Mouse (Mus musculus): ENCODE results near the gene Cttn.

Cttn gene

DNA sequence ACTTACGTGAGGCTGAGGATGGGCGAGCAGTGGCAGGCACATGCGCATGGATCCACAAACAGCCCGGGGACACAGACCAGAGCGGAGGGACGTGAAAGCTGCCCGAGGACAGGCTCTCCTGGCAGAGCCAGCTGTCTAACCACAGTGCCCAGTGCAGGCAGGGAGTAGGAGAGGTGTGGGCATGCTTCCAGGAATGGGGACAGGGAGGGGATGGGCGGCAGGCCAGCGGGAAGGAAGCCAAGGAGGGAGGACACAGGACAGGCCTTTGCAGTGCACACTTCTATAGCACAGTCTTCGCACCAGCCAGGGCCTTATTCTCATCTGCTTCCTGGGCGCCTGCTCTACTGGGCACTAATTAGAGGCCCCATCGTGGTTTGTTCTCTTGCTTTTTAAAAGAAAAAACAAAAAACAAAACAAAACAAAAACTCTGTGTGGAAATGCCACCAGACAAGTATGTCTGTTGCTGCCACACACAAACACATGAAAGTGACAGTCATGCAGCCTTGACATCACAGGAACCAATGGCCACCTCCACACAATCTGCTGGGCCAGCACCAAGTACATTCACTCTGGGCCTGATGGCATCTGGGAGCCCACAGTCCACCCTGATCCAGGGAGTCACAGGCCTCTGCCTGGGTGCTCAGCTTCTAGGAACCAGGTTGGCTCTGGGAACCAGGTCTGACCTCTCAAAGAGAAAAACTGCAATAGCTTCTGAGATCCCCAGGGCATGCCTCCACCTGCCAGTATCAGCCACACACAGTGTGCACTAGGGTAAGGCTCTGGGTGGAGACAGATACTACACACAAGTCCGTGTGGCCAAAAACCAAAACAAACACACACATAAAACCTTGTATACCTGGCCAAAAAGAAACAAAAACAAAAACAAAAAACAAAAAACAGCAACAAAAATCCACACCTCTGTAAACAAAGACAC lies 20.9 kb downstream of the Cttn start:
- in situ Hi-C loops (cut with MboI; ENCODE audit: unreplicated experiment in 2 of 2): loop anchor here (25.0 kb wide), 2 partner anchors 613 to 663 kb away; partner anchors contain the start of gene Mrgpre (in 1 of the 2)

DNA sequence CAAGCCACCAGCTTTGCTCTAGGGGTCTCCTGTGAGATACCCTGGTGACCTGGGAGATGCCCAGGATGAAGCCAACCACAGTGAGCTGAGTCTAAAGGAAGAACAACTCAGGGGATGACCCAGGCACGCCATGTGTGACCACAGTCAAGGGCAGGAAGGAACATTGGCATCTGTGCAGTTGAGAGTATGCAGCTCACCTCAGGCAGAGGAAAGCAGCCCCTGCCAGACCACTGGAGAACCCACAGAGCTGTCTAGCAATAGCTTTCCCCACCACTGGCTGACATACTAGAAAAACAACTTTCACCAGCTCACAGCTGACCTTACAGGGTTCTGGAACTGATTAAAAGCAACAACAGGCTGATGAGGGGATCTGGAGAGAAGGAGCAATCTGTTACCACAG lies 22.6 kb downstream of the Cttn start:
- in situ Hi-C loops (cut with MboI; ENCODE audit: unreplicated experiment in 2 of 2): loop anchor here (25.0 kb wide), 2 partner anchors 611 to 661 kb away; partner anchors contain the start of gene Mrgpre (in 1 of the 2)

DNA sequence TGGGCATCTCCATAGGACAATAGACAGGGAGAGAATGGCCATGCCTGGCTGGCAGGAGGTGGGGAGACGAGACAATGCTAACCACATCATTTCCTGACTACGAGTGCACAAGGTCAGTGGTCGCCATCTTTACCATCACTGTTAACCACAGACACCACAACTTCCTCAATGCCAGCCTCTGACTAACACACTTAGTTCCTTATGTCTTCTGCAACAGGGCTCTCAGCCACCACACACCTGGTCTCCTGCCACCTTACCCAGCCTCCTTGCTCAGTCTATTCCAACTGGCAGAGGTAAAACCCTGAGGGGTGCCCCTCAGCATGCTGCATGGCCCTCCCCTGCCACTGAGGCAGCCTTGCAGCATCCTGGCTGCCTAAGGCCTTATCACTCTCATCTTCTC lies 23.7 kb downstream of the Cttn start:
- in situ Hi-C loops (cut with MboI; ENCODE audit: unreplicated experiment in 2 of 2): loop anchor here (25.0 kb wide), 2 partner anchors 610 to 660 kb away; partner anchors contain the start of gene Mrgpre (in 1 of the 2)

DNA sequence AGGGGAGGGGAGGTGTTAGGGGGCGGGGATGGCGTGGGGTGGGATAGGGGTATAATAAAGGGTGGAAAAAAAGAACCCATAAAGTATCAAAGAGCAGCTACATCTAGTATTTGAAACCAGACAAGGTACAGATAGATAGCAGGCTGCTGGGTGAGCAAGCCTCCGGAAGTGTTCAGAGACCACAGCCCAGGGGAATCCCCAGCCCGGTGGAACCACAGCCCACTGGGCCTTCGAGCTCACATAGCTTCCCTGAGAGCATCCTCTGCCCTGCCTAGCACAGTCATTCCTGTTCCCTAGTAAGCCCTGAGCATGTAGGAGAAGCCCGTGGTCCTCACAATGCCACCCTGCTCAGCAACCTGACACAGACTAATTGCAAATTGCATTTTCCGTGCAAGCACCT lies 26.0 kb downstream of the Cttn start:
- in situ Hi-C loops (cut with MboI; ENCODE audit: unreplicated experiment in 2 of 2): loop anchor here (25.0 kb wide), 2 partner anchors 607 to 657 kb away; partner anchors contain the start of gene Mrgpre (in 1 of the 2)

DNA sequence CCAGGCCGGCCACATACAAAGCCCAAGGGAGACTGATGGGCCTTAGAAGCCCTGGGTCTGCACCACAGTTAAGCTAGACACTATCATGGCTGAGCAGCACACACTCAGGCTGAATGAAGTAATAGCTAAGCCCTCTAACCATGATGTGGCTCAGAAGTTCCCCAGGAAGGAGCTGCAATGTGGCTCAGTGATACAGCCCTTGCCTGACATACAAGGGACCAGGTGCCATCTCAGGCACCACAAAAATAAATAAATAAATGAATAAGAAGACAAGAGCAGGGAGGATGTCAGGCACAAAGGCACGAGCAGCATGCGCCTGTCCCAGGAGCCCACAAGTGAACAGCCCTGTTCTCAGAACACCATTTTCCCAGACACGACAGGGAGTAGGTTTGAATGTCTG lies 28.8 kb downstream of the Cttn start:
- in situ Hi-C loops (cut with MboI; ENCODE audit: unreplicated experiment in 2 of 2): loop anchor here (25.0 kb wide), 2 partner anchors 605 to 655 kb away; partner anchors contain the start of gene Mrgpre (in 1 of the 2)

DNA sequence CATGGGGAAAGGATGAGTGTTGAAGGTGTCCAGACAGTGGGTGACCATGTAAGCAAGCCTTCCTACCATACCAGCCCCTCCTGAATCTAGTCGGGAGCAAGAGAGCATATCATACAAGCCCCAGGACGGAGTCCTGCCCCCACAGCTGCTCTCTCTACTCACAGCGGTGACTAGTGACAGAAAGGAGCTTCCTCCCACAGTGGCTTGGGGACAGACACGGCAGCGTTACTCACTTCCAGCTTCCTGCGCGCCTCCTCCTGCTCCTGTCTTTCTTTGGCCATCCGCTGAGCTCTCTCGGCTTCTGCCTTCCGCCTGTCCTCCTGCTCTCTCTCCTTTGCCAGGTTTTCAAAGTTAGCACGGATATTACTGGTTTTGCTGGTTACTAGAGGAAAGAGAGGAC lies 29.3 kb downstream of the Cttn start:
- in situ Hi-C loops (cut with MboI; ENCODE audit: unreplicated experiment in 2 of 2): loop anchor here (25.0 kb wide), 2 partner anchors 604 to 654 kb away; partner anchors contain the start of gene Mrgpre (in 1 of the 2)

DNA sequence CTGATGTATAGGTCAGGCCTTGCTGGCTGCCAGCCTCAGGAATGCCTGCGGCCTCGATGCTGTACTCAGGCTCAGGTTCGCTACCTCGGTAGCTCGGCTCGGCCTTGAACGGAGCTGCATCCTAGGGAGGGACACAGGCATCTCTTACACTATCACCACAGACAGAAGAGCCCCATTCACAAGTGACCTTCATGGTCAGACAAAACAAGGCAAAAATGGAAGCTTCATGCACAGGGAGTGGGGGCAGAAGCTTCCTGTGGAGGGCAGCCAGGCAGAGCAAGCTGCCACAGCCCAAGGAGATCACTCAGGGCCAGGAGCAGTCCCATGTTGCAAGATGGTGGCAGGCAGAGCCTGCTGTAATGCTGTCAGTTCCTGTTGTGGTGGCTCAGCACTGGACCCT lies 32.0 kb downstream of the Cttn start:
- in situ Hi-C loops (cut with MboI; ENCODE audit: unreplicated experiment in 2 of 2): loop anchor here (25.0 kb wide), 2 partner anchors 602 to 652 kb away; partner anchors contain the start of gene Mrgpre (in 1 of the 2)

DNA sequence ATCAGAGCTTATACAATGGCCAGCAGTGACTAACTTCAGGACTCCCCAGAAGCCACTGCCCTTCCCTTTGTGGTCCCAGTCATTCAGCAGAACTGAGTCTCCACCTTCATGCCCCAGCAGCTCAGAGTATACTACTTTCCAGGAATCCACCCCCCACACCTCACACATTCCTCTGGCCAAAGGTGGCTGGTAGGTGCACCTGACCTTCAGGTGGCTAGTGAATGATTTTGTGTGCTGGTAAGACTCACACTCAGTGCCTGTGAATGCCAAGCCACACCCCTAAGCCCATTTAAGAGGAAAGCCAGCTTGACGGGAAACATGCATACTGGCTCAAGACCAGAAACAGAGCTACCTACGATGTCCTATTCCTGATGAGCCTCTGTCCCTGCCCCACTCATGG lies 37.9 kb downstream of the Cttn start:
- in situ Hi-C loops (cut with MboI; ENCODE audit: unreplicated experiment in 2 of 2): loop anchor here (25.0 kb wide), 2 partner anchors 596 to 646 kb away; partner anchors contain the start of gene Mrgpre (in 1 of the 2)

DNA sequence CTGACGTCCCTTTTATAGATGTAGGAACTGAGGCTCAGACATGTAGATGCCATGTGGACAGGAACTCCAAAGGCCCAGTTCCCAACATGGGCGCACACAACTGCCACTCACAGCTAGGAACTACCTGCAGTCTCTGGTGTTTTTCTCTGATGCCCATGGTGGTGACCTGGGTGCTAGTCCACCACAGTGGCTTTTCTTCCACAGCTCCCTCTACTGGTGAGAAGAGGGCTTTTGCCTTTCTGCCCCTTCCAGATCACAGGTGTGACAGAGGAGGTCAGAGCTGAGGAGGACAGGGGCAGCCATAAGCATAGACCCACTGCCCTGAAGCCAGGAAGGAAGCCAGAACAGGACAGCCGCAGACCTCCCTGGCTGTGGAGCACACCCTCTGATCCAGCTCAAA lies 43.3 kb downstream of the Cttn start:
- in situ Hi-C loops (cut with MboI; ENCODE audit: unreplicated experiment in 2 of 2): loop anchor here (5.0 to 25.0 kb wide), 5 partner anchors 210 to 640 kb away; partner anchors contain the start of gene Mrgpre (in 1 of the 2)

DNA sequence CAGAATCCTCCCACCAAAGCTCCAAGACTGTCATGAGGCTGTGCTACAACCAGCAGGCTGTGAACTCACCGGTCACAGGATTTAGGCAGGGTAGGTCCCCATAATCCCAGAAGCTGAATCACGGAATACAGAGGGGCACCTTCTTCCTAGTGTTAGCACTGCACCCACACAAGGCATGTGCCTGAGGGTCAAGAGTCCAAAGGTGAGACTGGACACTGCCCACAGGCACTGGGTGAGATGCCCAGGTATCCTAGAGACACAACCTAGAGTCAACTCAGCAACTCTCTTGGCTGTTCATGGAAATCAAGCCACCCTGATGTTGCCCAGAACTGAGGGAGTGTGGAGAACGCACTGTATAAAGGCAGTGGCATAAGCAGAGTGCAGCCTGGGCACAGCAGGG lies 44.2 kb downstream of the Cttn start:
- in situ Hi-C loops (cut with MboI; ENCODE audit: unreplicated experiment in 2 of 2): loop anchor here (5.0 to 25.0 kb wide), 5 partner anchors 209 to 639 kb away; partner anchors contain the start of gene Mrgpre (in 1 of the 2)

DNA sequence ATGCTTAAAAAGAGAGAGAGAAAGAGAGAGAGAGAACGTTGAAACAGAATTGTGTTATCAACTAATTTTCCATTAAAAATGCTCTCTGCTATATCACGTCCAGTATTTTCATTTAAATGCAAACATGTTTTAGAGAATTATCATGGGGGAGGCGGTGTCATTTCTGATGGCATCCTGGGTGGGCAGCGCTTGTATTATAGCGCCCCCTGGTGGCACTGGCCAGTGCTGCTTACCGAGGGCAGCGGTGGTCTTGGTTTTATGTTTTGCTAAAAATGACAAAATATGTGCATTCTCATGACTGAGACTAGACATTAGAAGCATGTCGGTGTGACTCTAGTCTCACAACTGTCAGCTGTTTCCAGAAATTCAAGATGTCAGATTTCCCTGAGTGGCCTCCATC lies 44.9 kb downstream of the Cttn start:
- in situ Hi-C loops (cut with MboI; ENCODE audit: unreplicated experiment in 2 of 2): loop anchor here (5.0 to 25.0 kb wide), 5 partner anchors 209 to 639 kb away; partner anchors contain the start of gene Mrgpre (in 1 of the 2)

DNA sequence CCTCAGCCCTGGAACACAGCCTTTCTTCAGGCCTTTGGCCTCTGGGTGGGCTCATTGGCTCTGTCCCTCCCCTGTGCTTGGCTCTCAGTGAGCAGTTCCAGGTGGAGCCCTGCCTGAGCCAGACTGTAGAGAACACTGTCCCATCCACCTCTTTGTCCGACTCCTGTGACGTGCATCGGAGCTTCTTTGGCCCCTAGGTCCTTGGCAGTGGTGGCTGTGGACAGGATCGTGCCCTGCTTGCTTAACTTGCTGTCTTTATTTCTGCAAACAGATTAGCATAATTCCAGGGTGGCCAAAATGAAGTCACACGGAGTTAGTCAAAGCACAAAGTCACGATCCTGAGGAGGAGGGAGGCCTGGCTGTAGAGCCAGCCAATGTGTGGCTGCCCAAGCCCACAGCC lies 49.3 kb downstream of the Cttn start:
- in situ Hi-C loops (cut with MboI; ENCODE audit: unreplicated experiment in 2 of 2): loop anchor here (10.0 kb wide), 2 partner anchors 207 to 327 kb away; no protein-coding TSS in a partner anchor

DNA sequence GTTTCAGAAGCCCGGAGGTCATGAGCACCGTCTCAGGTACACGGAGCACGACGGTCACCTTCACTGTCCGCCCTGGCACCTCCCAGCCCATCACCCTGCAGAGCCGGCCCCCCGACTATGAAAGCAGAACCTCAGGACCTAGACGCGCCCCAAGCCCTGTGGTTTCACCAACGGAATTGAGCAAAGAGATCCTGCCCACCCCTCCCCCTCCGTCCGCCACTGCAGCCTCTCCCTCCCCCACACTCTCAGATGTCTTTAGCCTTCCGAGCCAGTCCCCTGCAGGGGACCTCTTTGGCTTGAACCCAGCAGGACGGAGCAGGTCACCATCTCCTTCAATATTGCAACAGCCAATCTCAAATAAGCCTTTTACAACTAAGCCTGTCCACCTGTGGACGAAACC lies 50.3 kb downstream of the Cttn start:
- in situ Hi-C loops (cut with MboI; ENCODE audit: unreplicated experiment in 2 of 2): loop anchor here (10.0 kb wide), 2 partner anchors 206 to 326 kb away; no protein-coding TSS in a partner anchor

DNA sequence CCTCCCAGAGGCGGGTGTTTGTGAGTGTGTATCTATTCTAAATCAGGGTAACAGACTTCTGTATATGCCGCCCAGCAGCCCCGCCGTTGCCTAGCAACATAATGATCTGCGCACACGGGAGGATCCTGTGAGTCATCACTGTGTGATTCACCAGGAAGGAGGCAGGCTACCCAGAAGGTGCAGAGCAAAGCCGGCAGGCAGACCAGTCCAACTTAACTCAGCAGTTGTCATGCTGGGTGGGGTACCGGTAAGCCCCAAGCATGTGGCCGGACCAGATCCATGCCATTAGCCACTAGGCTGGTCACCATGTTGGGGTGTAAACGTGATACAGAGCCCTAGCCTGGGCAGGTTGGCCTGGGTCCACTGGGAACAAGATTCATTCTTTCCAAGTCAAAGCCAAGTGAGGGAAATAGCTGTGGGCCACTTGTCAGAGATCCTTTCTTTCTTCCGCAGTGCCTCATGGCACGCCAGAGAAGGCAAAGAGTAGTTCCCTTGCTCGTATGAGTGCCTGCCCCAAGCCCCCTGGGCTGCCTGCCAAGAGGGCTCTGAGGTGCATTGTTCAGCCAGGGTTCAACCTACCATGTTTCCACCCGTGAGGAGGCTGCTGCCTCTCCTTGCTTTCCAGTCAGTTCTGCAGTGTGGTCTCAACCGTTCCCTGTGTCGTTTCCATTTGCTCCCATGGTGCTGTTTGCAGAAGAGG lies 53.0 kb downstream of the Cttn start:
- in situ Hi-C loops (cut with MboI; ENCODE audit: unreplicated experiment in 2 of 2): no loop called here

DNA sequence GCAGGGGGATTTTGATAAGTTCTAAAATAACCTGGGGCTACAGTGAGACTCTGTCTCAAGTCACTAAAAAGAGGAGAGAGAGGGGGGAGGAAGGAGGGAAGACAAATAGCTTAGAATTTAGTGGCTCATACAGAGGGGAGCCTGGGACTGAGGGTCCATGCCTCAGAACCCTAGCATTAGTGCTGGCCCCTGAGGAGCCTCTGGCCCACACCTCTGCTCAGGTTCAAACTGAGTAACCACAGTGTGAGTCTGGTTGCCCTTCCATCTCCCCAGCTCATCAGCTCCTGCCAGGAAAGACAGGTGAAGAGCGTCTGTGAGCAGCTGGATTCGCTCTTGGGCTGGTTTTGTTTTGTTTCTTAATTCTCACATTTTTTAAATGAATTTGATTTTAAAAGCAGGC lies 53.6 kb downstream of the Cttn start:
- in situ Hi-C loops (cut with MboI; ENCODE audit: unreplicated experiment in 2 of 2): no loop called here

DNA sequence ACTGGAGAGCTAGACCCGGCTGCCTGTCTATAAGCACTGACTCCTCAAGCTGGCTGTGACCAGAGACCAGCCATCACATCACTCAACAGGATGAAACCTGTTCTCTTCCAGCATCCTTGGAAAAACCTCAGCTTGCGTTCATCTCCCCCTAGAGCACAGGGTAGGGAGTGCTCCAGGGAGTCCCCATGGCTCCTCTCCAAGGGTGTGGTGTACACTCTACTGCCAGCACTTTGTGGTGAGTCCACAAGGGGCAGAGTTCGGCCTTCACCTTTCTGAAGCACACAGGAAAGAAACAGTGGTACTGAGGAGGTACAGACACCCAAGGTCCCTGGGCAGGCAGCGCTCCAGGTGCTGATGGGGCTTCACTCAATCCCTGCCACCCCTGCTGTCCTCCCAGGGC lies 55.0 kb downstream of the Cttn start:
- in situ Hi-C loops (cut with MboI; ENCODE audit: unreplicated experiment in 2 of 2): no loop called here

DNA sequence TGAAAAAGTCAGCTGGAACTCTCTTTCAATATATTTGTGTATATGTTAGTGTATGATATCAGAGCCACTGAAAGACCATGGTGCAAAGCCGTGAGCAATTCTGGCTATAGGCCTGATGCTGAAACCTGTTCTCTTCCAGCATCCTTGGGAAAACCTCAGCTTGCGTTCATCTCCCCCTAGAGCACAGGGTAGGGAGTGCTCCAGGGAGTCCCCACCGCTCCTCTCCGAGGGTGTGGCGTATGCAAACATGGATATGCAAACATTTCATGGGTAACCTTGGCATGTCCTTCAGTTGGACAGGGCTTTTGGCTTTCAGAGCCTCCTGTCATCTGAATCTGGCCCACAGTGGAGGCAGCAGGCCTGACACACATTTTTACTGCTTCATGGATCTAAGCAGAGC lies 56.2 kb downstream of the Cttn start:
- in situ Hi-C loops (cut with MboI; ENCODE audit: unreplicated experiment in 2 of 2): no loop called here

DNA sequence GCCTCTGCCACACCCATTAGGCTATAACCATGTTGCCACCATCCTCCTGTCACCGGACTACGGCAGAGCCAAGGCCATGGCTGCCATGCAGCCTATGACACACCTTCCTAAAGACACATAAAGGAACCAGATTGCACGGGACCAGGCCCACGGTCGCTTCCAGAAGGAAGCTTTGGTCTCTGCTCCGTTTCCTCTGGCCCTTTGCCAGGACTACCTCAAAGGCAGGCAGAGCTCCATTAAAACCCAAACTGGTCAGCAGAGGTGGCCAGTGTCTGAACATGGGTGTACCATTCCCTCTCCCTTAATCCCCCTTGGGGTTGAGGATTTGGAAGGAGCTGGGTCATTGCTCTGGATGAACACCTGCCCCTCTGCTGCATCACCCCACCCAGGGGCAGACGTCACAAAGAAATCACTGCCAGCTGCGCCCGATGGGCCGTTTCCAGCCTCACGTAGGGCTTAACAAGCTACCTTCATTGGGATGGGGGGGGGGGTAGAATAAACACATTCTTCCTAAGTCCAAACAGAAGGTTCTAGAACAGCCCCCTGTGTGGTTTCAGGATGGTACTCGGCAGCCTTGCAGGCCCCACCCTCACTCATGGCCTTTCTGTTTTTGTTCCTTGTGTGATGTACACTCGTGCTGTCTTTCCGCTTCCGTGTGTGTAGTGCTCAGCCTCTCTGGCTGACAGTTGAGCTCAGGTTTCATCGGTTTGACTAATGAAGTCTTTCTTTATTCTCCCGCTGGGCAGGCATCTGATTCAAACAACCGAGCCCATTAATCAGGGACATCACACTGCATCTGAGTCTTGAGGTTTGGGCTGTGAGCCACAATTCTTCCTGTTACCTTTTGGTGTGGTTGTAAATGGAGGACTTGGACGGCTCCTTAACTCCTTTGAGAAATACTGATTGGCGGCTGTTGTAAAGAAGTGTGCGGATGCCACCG lies 58.6 kb downstream of the Cttn start:
- in situ Hi-C loops (cut with MboI; ENCODE audit: unreplicated experiment in 2 of 2): no loop called here

DNA sequence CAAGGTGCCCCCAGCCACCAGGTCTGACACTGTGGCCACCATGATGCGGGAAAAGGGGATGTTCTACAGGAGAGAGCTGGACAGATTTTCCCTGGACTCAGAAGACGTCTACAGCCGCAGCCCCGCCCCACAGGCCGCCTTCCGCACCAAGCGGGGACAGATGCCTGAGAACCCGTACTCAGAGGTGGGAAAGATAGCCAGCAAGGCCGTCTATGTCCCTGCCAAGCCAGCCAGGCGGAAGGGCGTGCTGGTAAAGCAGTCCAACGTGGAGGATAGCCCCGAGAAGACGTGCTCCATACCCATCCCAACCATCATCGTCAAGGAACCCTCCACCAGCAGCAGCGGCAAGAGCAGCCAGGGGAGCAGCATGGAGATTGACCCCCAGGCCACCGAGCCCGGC lies 61.1 kb downstream of the Cttn start:
- in situ Hi-C loops (cut with MboI; ENCODE audit: unreplicated experiment in 2 of 2): no loop called here
